Mouse (Mus musculus): ENCODE results near the gene Tnfsf15. TPM values are rescaled to one million over a fixed set of nuclear protein-coding genes. Genes with fewer than 3 reads are reported as not detected.

Gene Tnfsf15
- total and polyA plus RNA-seq, 3 experiments: 63.3 to 127 (median 93.9) TPM

GRCm38 (mm10) chr4:63696921-63697320, 48.0 kb downstream of the Tnfsf15 start:
- TF ChIP-seq RAD21 (IDR thresholded peaks at IDR 0.05; ENCODE audit: low read depth, low read length) (no peak), NELFE (IDR thresholded peaks at IDR 0.05; ENCODE audit: low read depth, low read length) (no peak), MXI1 (IDR thresholded peaks at IDR 0.05; ENCODE audit: low read depth, low read length) (no peak), USF1 (IDR thresholded peaks at IDR 0.05; ENCODE audit: low read depth, low read length) (no peak), CHD2 (IDR thresholded peaks at IDR 0.05; ENCODE audit: low read length) (no peak), KAT2A (IDR thresholded peaks at IDR 0.05; ENCODE audit: insufficient replicate concordance, low read length) (no peak), MAFK (IDR thresholded peaks at IDR 0.05; ENCODE audit: insufficient replicate concordance, low read length) (no peak), MAX (IDR thresholded peaks at IDR 0.05; ENCODE audit: low read length) (no peak), MAZ (IDR thresholded peaks at IDR 0.05; ENCODE audit: low read depth, low read length) (no peak), JUND (conservative IDR thresholded peaks at IDR 0.05; ENCODE audit: low read depth, low read length) (no peak), TBP (conservative IDR thresholded peaks at IDR 0.05; ENCODE audit: low read depth, low read length) (no peak), UBTF (IDR thresholded peaks at IDR 0.05; ENCODE audit: low read depth, low read length) (no peak), USF2 (conservative IDR thresholded peaks at IDR 0.05; ENCODE audit: low read depth, low read length) (no peak), CHD1 (IDR thresholded peaks at IDR 0.05; ENCODE audit: low read depth, low read length) (no peak)
- dilution Hi-C loops (cut with MboI; ENCODE audit: extremely low pct_ligation_motif_present, extremely low pct_unique_long_range_greater_than_20kb, low sequenced_read_pairs) (no loop called here), in situ Hi-C loops (cut with MboI; ENCODE audit: low pct_ligation_motif_present, low pct_unique_long_range_greater_than_20kb, low sequenced_read_pairs) (no loop called here)
- Histone ChIP-seq H3K4me2 (ENCODE audit: insufficient read depth, low read depth, poor library complexity, severe bottlenecking) (no peak overlapping the region), H3K36me3 (replicated peaks in 1 of 2; ENCODE audit: control insufficient read depth in 1 of 2, insufficient read depth in 1 of 2, low read length in 1 of 2) (no peaks in the 10 kb centered on the region), H3K27me3 (replicated peaks) (no peaks in the 10 kb centered on the region), H3K4me3 (replicated peaks in 1 of 3; ENCODE audit: low read depth in 2 of 3, low read length in 2 of 3, poor library complexity in 1 of 3) (no peak overlapping the region), H3K9ac (ENCODE audit: insufficient read depth, low read depth) (no peak overlapping the region), H3K79me2 (replicated peaks; ENCODE audit: control insufficient read depth, extremely low read depth, insufficient read depth, poor library complexity, severe bottlenecking) (no peaks in the 10 kb centered on the region), H3K27ac (ENCODE audit: insufficient read depth, low read depth) (no peak overlapping the region), H3K9me3 (replicated peaks; ENCODE audit: low read length) (no peaks in the 10 kb centered on the region), H3K4me1 (ENCODE audit: control insufficient read depth in 1 of 2, insufficient read depth in 2 of 2) (peaks cover 5 to 23% of the 10 kb centered on the region in 2 experiments)
- DNase-seq (ENCODE audit: extremely low read depth): no peak

DNA sequence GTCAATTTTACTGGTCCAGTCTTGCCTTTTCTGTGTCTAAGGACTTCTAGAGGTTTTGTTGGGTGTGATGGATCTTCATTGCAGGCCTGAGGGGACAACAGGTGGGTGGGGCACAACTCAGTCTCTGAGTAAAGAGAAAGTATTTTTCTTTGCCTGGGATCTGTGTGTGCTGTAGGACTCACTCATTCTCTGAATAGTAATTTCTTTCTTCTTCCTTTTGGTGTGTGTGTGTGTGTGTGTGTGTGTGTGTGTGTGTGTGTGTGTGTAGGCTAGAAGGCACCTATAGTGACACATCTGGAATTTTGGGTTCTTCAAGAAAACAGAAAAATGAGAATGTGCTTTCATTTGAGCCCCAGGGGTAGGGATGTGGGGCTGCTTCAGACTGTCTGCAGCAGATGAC, 52.6 kb downstream of the Tnfsf15 start:
- Histone ChIP-seq H3K36me3 (replicated peaks in 1 of 2; ENCODE audit: control insufficient read depth in 1 of 2, insufficient read depth in 1 of 2, low read length in 1 of 2) (no peaks in the 10 kb centered on the region), H3K27ac (ENCODE audit: insufficient read depth, low read depth) (no peak overlapping the region), H3K79me2 (replicated peaks; ENCODE audit: control insufficient read depth, extremely low read depth, insufficient read depth, poor library complexity, severe bottlenecking) (no peaks in the 10 kb centered on the region), H3K9me3 (replicated peaks; ENCODE audit: low read length) (no peaks in the 10 kb centered on the region), H3K27me3 (replicated peaks) (no peaks in the 10 kb centered on the region), H3K4me1 (ENCODE audit: control insufficient read depth in 1 of 2, insufficient read depth in 2 of 2) (no peaks in the 10 kb centered on the region), H3K4me2 (ENCODE audit: insufficient read depth, low read depth, poor library complexity, severe bottlenecking) (no peak overlapping the region), H3K4me3 (replicated peaks in 1 of 3; ENCODE audit: low read depth in 2 of 3, low read length in 2 of 3, poor library complexity in 1 of 3) (no peak overlapping the region), H3K9ac (ENCODE audit: insufficient read depth, low read depth) (no peak overlapping the region)
- dilution Hi-C loops (cut with MboI; ENCODE audit: extremely low pct_ligation_motif_present, extremely low pct_unique_long_range_greater_than_20kb, low sequenced_read_pairs) (no loop called here), in situ Hi-C loops (cut with MboI; ENCODE audit: low pct_ligation_motif_present, low pct_unique_long_range_greater_than_20kb, low sequenced_read_pairs) (no loop called here)
- TF ChIP-seq USF2 (conservative IDR thresholded peaks at IDR 0.05; ENCODE audit: low read depth, low read length) (no peak), MAFK (IDR thresholded peaks at IDR 0.05; ENCODE audit: insufficient replicate concordance, low read length) (no peak), NRF1 (IDR thresholded peaks at IDR 0.05; ENCODE audit: low read depth, low read length) (no peak), MAX (IDR thresholded peaks at IDR 0.05; ENCODE audit: low read length) (no peak), ZMIZ1 (IDR thresholded peaks at IDR 0.05; ENCODE audit: low read depth, low read length) (no peak), MAZ (IDR thresholded peaks at IDR 0.05; ENCODE audit: low read depth, low read length) (no peak), PAX5 (IDR thresholded peaks at IDR 0.05; ENCODE audit: low read length) (no peak), MXI1 (IDR thresholded peaks at IDR 0.05; ENCODE audit: low read depth, low read length) (no peak), MYC (IDR thresholded peaks at IDR 0.05; ENCODE audit: low read depth, low read length) (no peak), SMC3 (IDR thresholded peaks at IDR 0.05; ENCODE audit: low read depth, low read length) (no peak), ZKSCAN1 (IDR thresholded peaks at IDR 0.05; ENCODE audit: borderline replicate concordance, low read depth, low read length) (no peak), TCF12 (IDR thresholded peaks at IDR 0.05; ENCODE audit: low read depth, low read length) (no peak), POLR2A (IDR thresholded peaks at IDR 0.05; ENCODE audit: low read depth, low read length) (no peak), RAD21 (IDR thresholded peaks at IDR 0.05; ENCODE audit: low read depth, low read length) (no peak), NELFE (IDR thresholded peaks at IDR 0.05; ENCODE audit: low read depth, low read length) (no peak)
- DNase-seq (ENCODE audit: extremely low read depth): no peak

All from CH12.LX (cell line).